Mouse (Mus musculus): ENCODE data around the gene Agbl4. TPM values are rescaled to one million over a fixed set of nuclear protein-coding genes. Genes with fewer than 3 reads are reported as not detected.
A peak's percentile ranks its signal among the peaks of the same experiment; 100 is the strongest.

Agbl4 gene
- 0.23 and 0.30 TPM in 2 replicates for polyA plus RNA-seq (2014; fragmentation: Nextera tagmentation; extraction: Ambion mirVana)

GRCm38 (mm10) chr4:110397618-110398045 is at the start of gene Agbl4:
Gene Agbl4, plus strand, starts transcription at chr4:110397661.
- Histone ChIP-seq H3K27ac (ENCODE audit: low read depth, low read length) (no peak within 1 kb of the TSS), H3K9me3 (ENCODE audit: control insufficient read depth, low read length) (no peaks in the 10 kb centered on the region)
- WGBS, result under 1% methylated on average over 25 of the region's 27 CpGs

DNA sequence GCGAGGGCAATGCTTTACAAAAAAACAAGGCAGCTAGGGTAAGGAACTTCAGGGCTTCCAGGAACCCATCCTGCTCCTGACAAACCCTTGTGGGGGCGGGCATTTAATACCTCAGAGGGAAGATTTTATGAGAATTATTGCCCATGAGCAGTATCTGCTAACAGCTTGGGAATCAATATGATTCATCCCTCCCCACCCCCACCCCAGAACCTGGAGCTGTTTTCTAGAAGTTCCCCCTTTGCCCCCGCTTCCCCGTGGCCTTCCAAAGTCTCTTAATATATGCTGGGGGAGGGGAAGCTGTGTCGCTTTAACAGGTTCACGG is 46.6 kb upstream of the Agbl4 start:
- H3K4me3 ChIP-seq (ENCODE audit: low read length), result peak overlapping the region; percentile 67
- H3K27me3 ChIP-seq (ENCODE audit: control insufficient read depth, insufficient read depth, low read length), result no peaks in the 10 kb centered on the region
- H3K4me1 ChIP-seq (ENCODE audit: control insufficient read depth, insufficient read depth, low read length), result no peaks in the 10 kb centered on the region
- H3K27ac ChIP-seq (ENCODE audit: low read depth, low read length), result no peak overlapping the region
- ATAC-seq (ENCODE audit: low FRiP score, low TSS enrichment), result no peak
- WGBS, result 8% methylated on average over 6 of the region's 6 CpGs
- no peaks in the 10 kb centered on the region for H3K36me3 ChIP-seq (ENCODE audit: control insufficient read depth, insufficient read depth, low read length)
- peak overlapping the region; percentile 77 for H3K4me2 ChIP-seq (replicated peaks; ENCODE audit: low read depth, low read length)
- H3K9me3 ChIP-seq (ENCODE audit: control insufficient read depth, low read length), result no peaks in the 10 kb centered on the region
- peak overlapping the region; percentile 75 for H3K9ac ChIP-seq (ENCODE audit: low read depth, low read length)

More at GRCm38 (mm10) chr4:110397618-110398045, at the start of gene Agbl4:
- Histone ChIP-seq H3K4me1 (ENCODE audit: control insufficient read depth, insufficient read depth, low read length) (no peaks in the 10 kb centered on the region), H3K9ac (ENCODE audit: low read depth, low read length) (peak within 1 kb of the TSS; percentile 35; the same call in 1 of the 2 replicates), H3K4me3 (ENCODE audit: low read length) (peak within 1 kb of the TSS; percentile 50), H3K36me3 (ENCODE audit: control insufficient read depth, insufficient read depth, low read length) (no peaks in the 10 kb centered on the region), H3K4me2 (replicated peaks; ENCODE audit: low read depth, low read length) (peak within 1 kb of the TSS; percentile 64), H3K27me3 (ENCODE audit: control insufficient read depth, insufficient read depth, low read length) (no peaks in the 10 kb centered on the region)
- ATAC-seq (ENCODE audit: low FRiP score, low TSS enrichment), result peak; percentile 100

DNA sequence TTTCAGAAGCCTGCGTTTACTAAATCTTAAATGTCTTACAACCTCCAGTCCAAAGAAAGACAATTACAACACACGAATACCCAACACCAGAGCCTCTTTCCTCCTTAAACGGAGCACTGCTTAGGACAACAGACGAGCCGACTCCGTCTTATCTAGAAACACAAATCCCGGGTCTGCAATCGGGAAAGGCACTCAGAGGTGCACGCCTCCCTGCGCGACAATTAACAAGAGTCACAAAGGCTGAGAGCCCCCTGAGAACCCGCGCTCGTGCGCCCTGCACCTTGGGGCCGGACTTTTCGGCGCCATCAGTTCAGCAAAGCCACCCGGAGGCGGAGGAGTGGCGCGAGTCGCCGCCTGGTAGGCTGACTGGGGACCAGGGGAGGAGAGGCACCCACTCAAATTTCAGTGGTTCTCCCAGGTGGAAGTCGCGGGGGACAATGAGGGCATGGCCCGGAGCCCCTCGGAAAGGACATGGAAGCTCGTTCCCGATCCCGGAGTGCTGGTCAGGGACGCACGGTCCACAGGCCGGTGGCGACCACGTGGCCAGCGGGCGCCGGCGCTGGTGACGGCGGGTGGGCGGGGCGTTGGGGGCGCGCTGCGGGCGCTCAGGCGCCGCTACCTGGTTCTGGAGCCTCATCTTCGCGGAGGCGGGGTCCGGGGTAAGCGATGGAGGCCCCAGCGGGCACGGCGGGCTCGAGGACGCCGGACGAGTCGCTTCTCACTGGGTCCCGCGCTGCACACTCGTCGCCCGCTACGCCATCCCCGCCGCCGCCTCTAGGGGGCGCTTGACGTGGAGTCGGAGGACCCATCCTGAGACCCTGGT is 46.1 kb upstream of the Agbl4 start, which contains the start of gene Elavl4:
Gene Elavl4 (minus strand): TSS at position 732 of the 823 bp plus-strand sequence.
- no peaks in the 10 kb centered on the region for H3K36me3 ChIP-seq (ENCODE audit: control insufficient read depth, insufficient read depth, low read length)
- H3K27me3 ChIP-seq (ENCODE audit: control insufficient read depth, insufficient read depth, low read length), result no peaks in the 10 kb centered on the region
- under 1% methylated on average over 69 of the region's 75 CpGs for WGBS
- peak within 1 kb of the TSS; percentile 77 for H3K4me2 ChIP-seq (replicated peaks; ENCODE audit: low read depth, low read length)
- H3K9ac ChIP-seq (ENCODE audit: low read depth, low read length), result peak within 1 kb of the TSS; percentile 75
- H3K4me3 ChIP-seq (ENCODE audit: low read length), result peak within 1 kb of the TSS; percentile 67
- no peaks in the 10 kb centered on the region for H3K4me1 ChIP-seq (ENCODE audit: control insufficient read depth, insufficient read depth, low read length)
- H3K27ac ChIP-seq (ENCODE audit: low read depth, low read length), result peak within 1 kb of the TSS; percentile 71; the same call in 1 of the 2 replicates
- no peaks in the 10 kb centered on the region for H3K9me3 ChIP-seq (ENCODE audit: control insufficient read depth, low read length)
- peak; percentile 98 for ATAC-seq (ENCODE audit: low FRiP score, low TSS enrichment)

GRCm38 (mm10) chr4:110352001-110352369 is 45.5 kb upstream of the Agbl4 start:
- Histone ChIP-seq H3K4me3 (ENCODE audit: low read length) (peak overlapping the region; percentile 67), H3K4me2 (replicated peaks; ENCODE audit: low read depth, low read length) (peak overlapping the region; percentile 77), H3K27ac (ENCODE audit: low read depth, low read length) (no peak overlapping the region), H3K9ac (ENCODE audit: low read depth, low read length) (peak overlapping the region; percentile 75; the same call in 1 of the 2 replicates), H3K4me1 (ENCODE audit: control insufficient read depth, insufficient read depth, low read length) (no peaks in the 10 kb centered on the region), H3K36me3 (ENCODE audit: control insufficient read depth, insufficient read depth, low read length) (no peaks in the 10 kb centered on the region), H3K27me3 (ENCODE audit: control insufficient read depth, insufficient read depth, low read length) (no peaks in the 10 kb centered on the region), H3K9me3 (ENCODE audit: control insufficient read depth, low read length) (no peaks in the 10 kb centered on the region)
- 8% methylated on average over 5 of the region's 5 CpGs for WGBS
- peak; percentile 33 for ATAC-seq (ENCODE audit: low FRiP score, low TSS enrichment)

- no peak for ATAC-seq (ENCODE audit: low FRiP score, low TSS enrichment)
- no peaks in the 10 kb centered on the region for H3K4me1 ChIP-seq (ENCODE audit: control insufficient read depth, insufficient read depth, low read length)
- H3K9ac ChIP-seq (ENCODE audit: low read depth, low read length), result no peak overlapping the region
- H3K9me3 ChIP-seq (ENCODE audit: control insufficient read depth, low read length), result no peaks in the 10 kb centered on the region
- H3K4me3 ChIP-seq (ENCODE audit: low read length), result no peak overlapping the region
- no peaks in the 10 kb centered on the region for H3K27me3 ChIP-seq (ENCODE audit: control insufficient read depth, insufficient read depth, low read length)
- H3K27ac ChIP-seq (ENCODE audit: low read depth, low read length), result no peak overlapping the region
- 82% methylated on average over 2 of the region's 2 CpGs for WGBS
- no peaks in the 10 kb centered on the region for H3K36me3 ChIP-seq (ENCODE audit: control insufficient read depth, insufficient read depth, low read length)
- no peak overlapping the region for H3K4me2 ChIP-seq (replicated peaks; ENCODE audit: low read depth, low read length)
Observed at GRCm38 (mm10) chr4:110360568-110360967, 36.9 kb upstream of the Agbl4 start.

- Histone ChIP-seq H3K4me1 (ENCODE audit: control insufficient read depth, insufficient read depth, low read length) (no peaks in the 10 kb centered on the region), H3K36me3 (ENCODE audit: control insufficient read depth, insufficient read depth, low read length) (no peaks in the 10 kb centered on the region), H3K27ac (ENCODE audit: low read depth, low read length) (no peak overlapping the region), H3K4me3 (ENCODE audit: low read length) (no peak overlapping the region), H3K27me3 (ENCODE audit: control insufficient read depth, insufficient read depth, low read length) (no peaks in the 10 kb centered on the region), H3K4me2 (replicated peaks; ENCODE audit: low read depth, low read length) (no peak overlapping the region), H3K9me3 (ENCODE audit: control insufficient read depth, low read length) (no peaks in the 10 kb centered on the region), H3K9ac (ENCODE audit: low read depth, low read length) (no peak overlapping the region)
- ATAC-seq (ENCODE audit: low FRiP score, low TSS enrichment), result no peak
- WGBS, result 82% methylated on average over 5 of the region's 5 CpGs
Observed at GRCm38 (mm10) chr4:110396221-110396620, 1.2 kb upstream of the Agbl4 start.

- no peak overlapping the region for H3K27ac ChIP-seq (ENCODE audit: low read depth, low read length)
- H3K4me2 ChIP-seq (replicated peaks; ENCODE audit: low read depth, low read length), result no peak overlapping the region
- H3K4me1 ChIP-seq (ENCODE audit: control insufficient read depth, insufficient read depth, low read length), result no peaks in the 10 kb centered on the region
- WGBS, result 74% methylated on average over 2 of the region's 2 CpGs
- H3K9me3 ChIP-seq (ENCODE audit: control insufficient read depth, low read length), result no peaks in the 10 kb centered on the region
- H3K9ac ChIP-seq (ENCODE audit: low read depth, low read length), result no peak overlapping the region
- no peak overlapping the region for H3K4me3 ChIP-seq (ENCODE audit: low read length)
- H3K27me3 ChIP-seq (ENCODE audit: control insufficient read depth, insufficient read depth, low read length), result no peaks in the 10 kb centered on the region
- no peak for ATAC-seq (ENCODE audit: low FRiP score, low TSS enrichment)
- H3K36me3 ChIP-seq (ENCODE audit: control insufficient read depth, insufficient read depth, low read length), result no peaks in the 10 kb centered on the region
Observed at GRCm38 (mm10) chr4:110420306-110420705, 22.8 kb downstream of the Agbl4 start.

GRCm38 (mm10) chr4:110427653-110428052 is 30.2 kb downstream of the Agbl4 start:
- Histone ChIP-seq H3K36me3 (ENCODE audit: control insufficient read depth, insufficient read depth, low read length) (no peaks in the 10 kb centered on the region), H3K27me3 (ENCODE audit: control insufficient read depth, insufficient read depth, low read length) (no peaks in the 10 kb centered on the region), H3K9me3 (ENCODE audit: control insufficient read depth, low read length) (no peaks in the 10 kb centered on the region), H3K4me3 (ENCODE audit: low read length) (no peak overlapping the region), H3K4me1 (ENCODE audit: control insufficient read depth, insufficient read depth, low read length) (no peaks in the 10 kb centered on the region), H3K9ac (ENCODE audit: low read depth, low read length) (no peak overlapping the region), H3K27ac (ENCODE audit: low read depth, low read length) (no peak overlapping the region), H3K4me2 (replicated peaks; ENCODE audit: low read depth, low read length) (no peak overlapping the region)
- ATAC-seq (ENCODE audit: low FRiP score, low TSS enrichment), result no peak

- no peak for ATAC-seq (ENCODE audit: low FRiP score, low TSS enrichment)
- H3K4me1 ChIP-seq (ENCODE audit: control insufficient read depth, insufficient read depth, low read length), result no peaks in the 10 kb centered on the region
- H3K9me3 ChIP-seq (ENCODE audit: control insufficient read depth, low read length), result no peaks in the 10 kb centered on the region
- 43% methylated on average over 1 of the region's 1 CpGs for WGBS
- H3K27ac ChIP-seq (ENCODE audit: low read depth, low read length), result no peak overlapping the region
- no peaks in the 10 kb centered on the region for H3K27me3 ChIP-seq (ENCODE audit: control insufficient read depth, insufficient read depth, low read length)
- H3K4me3 ChIP-seq (ENCODE audit: low read length), result no peak overlapping the region
- H3K4me2 ChIP-seq (replicated peaks; ENCODE audit: low read depth, low read length), result no peak overlapping the region
- no peak overlapping the region for H3K9ac ChIP-seq (ENCODE audit: low read depth, low read length)
- H3K36me3 ChIP-seq (ENCODE audit: control insufficient read depth, insufficient read depth, low read length), result no peaks in the 10 kb centered on the region
Observed at GRCm38 (mm10) chr4:110494371-110494770, 96.9 kb downstream of the Agbl4 start.

Data from kidney, embryonic 14.5 days (tissue).